Mouse (Mus musculus): ENCODE measurements around the gene Tut4. TPM values are rescaled to one million over a fixed set of nuclear protein-coding genes. Genes with fewer than 3 reads are reported as not detected.

Tut4 gene
- 40.5 and 43.0 TPM in 2 replicates for polyA plus RNA-seq (2015; fragmentation: Nextera tagmentation; extraction: Ambion mirVana)

GRCm38 (mm10) chr4:108459231-108460155 is at the start of gene Tut4:
Gene Tut4, plus strand, starts transcription at chr4:108459426.
- H3K9me3 ChIP-seq (ENCODE audit: low read length) = no peaks in the 10 kb centered on the region
- no peaks in the 10 kb centered on the region for H3K36me3 ChIP-seq (ENCODE audit: insufficient read depth, low read length)
- TF ChIP-seq CTCF (IDR thresholded peaks at IDR 0.05) = no peak
- TF ChIP-seq EP300 (IDR thresholded peaks at IDR 0.05) = no peak
- DNase-seq (ENCODE audit: low spot score) (peak; percentile 93), ATAC-seq (peak; percentile 90)
- H3K4me2 ChIP-seq (replicated peaks; ENCODE audit: low read depth, low read length) = peak within 1 kb of the TSS; percentile 90
- H3K4me3 ChIP-seq (ENCODE audit: low read depth, low read length) = peak within 1 kb of the TSS; percentile 97
- H3K27ac ChIP-seq (ENCODE audit: low read length) = peak within 1 kb of the TSS; percentile 96
- 1% methylated on average over 43 of the region's 97 CpGs for WGBS
- no peaks in the 10 kb centered on the region; the same call in 1 of the 2 replicates for H3K4me1 ChIP-seq (ENCODE audit: insufficient read depth, low read depth, low read length)
- peak within 1 kb of the TSS; percentile 84 for H3K9ac ChIP-seq (replicated peaks; ENCODE audit: low read depth)
- no peaks in the 10 kb centered on the region for H3K27me3 ChIP-seq (replicated peaks; ENCODE audit: insufficient read depth, low read length)

GRCm38 (mm10) chr4:108424587-108424986 is 34.6 kb upstream of the Tut4 start:
- 35% methylated on average over 2 of the region's 2 CpGs for WGBS
- Histone ChIP-seq H3K9me3 (ENCODE audit: low read length) (no peaks in the 10 kb centered on the region), H3K4me1 (ENCODE audit: insufficient read depth, low read depth, low read length) (no peaks in the 10 kb centered on the region), H3K9ac (replicated peaks; ENCODE audit: low read depth) (no peak overlapping the region), H3K4me2 (replicated peaks; ENCODE audit: low read depth, low read length) (no peak overlapping the region), H3K27ac (ENCODE audit: low read length) (no peak overlapping the region), H3K36me3 (ENCODE audit: insufficient read depth, low read length) (no peaks in the 10 kb centered on the region), H3K4me3 (ENCODE audit: low read depth, low read length) (no peak overlapping the region), H3K27me3 (replicated peaks; ENCODE audit: insufficient read depth, low read length) (no peaks in the 10 kb centered on the region)
- ATAC-seq (no peak), DNase-seq (ENCODE audit: low spot score) (no peak)
- TF ChIP-seq CTCF (IDR thresholded peaks at IDR 0.05) = no peak
- no peak for TF ChIP-seq EP300 (IDR thresholded peaks at IDR 0.05)

GRCm38 (mm10) chr4:108427719-108428340 is 31.4 kb upstream of the Tut4 start:
- Histone ChIP-seq H3K9ac (replicated peaks; ENCODE audit: low read depth) (no peak overlapping the region), H3K36me3 (ENCODE audit: insufficient read depth, low read length) (no peaks in the 10 kb centered on the region), H3K9me3 (ENCODE audit: low read length) (no peaks in the 10 kb centered on the region), H3K4me2 (replicated peaks; ENCODE audit: low read depth, low read length) (no peak overlapping the region), H3K4me3 (ENCODE audit: low read depth, low read length) (no peak overlapping the region), H3K27ac (ENCODE audit: low read length) (no peak overlapping the region), H3K4me1 (ENCODE audit: insufficient read depth, low read depth, low read length) (no peaks in the 10 kb centered on the region), H3K27me3 (replicated peaks; ENCODE audit: insufficient read depth, low read length) (no peaks in the 10 kb centered on the region)
- peak; percentile 44 for DNase-seq (ENCODE audit: low spot score)
- TF ChIP-seq EP300 (IDR thresholded peaks at IDR 0.05) (peak; percentile 22; the same call in 1 of the 2 replicates), CTCF (IDR thresholded peaks at IDR 0.05) (no peak)
- peak; percentile 91 for ATAC-seq
- WGBS = 34% methylated on average over 11 of the region's 11 CpGs

GRCm38 (mm10) chr4:108428341-108428721 is 30.9 kb upstream of the Tut4 start:
- TF ChIP-seq CTCF (IDR thresholded peaks at IDR 0.05) (no peak), EP300 (IDR thresholded peaks at IDR 0.05) (no peak)
- H3K9ac ChIP-seq (replicated peaks; ENCODE audit: low read depth) = no peak overlapping the region
- no peaks in the 10 kb centered on the region for H3K4me1 ChIP-seq (ENCODE audit: insufficient read depth, low read depth, low read length)
- no peaks in the 10 kb centered on the region for H3K27me3 ChIP-seq (replicated peaks; ENCODE audit: insufficient read depth, low read length)
- no peak overlapping the region for H3K4me3 ChIP-seq (ENCODE audit: low read depth, low read length)
- H3K4me2 ChIP-seq (replicated peaks; ENCODE audit: low read depth, low read length) = no peak overlapping the region
- no peak overlapping the region for H3K27ac ChIP-seq (ENCODE audit: low read length)
- ATAC-seq (no peak), DNase-seq (ENCODE audit: low spot score) (no peak)
- H3K36me3 ChIP-seq (ENCODE audit: insufficient read depth, low read length) = no peaks in the 10 kb centered on the region
- H3K9me3 ChIP-seq (ENCODE audit: low read length) = no peaks in the 10 kb centered on the region
- 54% methylated on average over 6 of the region's 6 CpGs for WGBS

GRCm38 (mm10) chr4:108430656-108431560 is 28.3 kb upstream of the Tut4 start:
- ATAC-seq = no peak
- no peak overlapping the region for H3K27ac ChIP-seq (ENCODE audit: low read length)

More at GRCm38 (mm10) chr4:108430656-108431560, 28.3 kb upstream of the Tut4 start:
- Histone ChIP-seq H3K4me2 (replicated peaks; ENCODE audit: low read depth, low read length) (no peak overlapping the region), H3K9ac (replicated peaks; ENCODE audit: low read depth) (no peak overlapping the region), H3K9me3 (ENCODE audit: low read length) (no peaks in the 10 kb centered on the region), H3K4me3 (ENCODE audit: low read depth, low read length) (no peak overlapping the region), H3K4me1 (ENCODE audit: insufficient read depth, low read depth, low read length) (no peaks in the 10 kb centered on the region), H3K27me3 (replicated peaks; ENCODE audit: insufficient read depth, low read length) (no peaks in the 10 kb centered on the region), H3K36me3 (ENCODE audit: insufficient read depth, low read length) (no peaks in the 10 kb centered on the region)
- WGBS = 51% methylated on average over 4 of the region's 4 CpGs
- DNase-seq (ENCODE audit: low spot score) = no peak
- TF ChIP-seq EP300 (IDR thresholded peaks at IDR 0.05) (no peak), CTCF (IDR thresholded peaks at IDR 0.05) (no peak)

Data from lung, postnatal 0 days (tissue).